Mouse (Mus musculus): ENCODE data around the gene Zcwpw1. TPM values are rescaled to one million over a fixed set of nuclear protein-coding genes. Genes with fewer than 3 reads are reported as not detected.

Gene Zcwpw1
- polyA plus RNA-seq, 1 experiment = 2.2 TPM

DNA sequence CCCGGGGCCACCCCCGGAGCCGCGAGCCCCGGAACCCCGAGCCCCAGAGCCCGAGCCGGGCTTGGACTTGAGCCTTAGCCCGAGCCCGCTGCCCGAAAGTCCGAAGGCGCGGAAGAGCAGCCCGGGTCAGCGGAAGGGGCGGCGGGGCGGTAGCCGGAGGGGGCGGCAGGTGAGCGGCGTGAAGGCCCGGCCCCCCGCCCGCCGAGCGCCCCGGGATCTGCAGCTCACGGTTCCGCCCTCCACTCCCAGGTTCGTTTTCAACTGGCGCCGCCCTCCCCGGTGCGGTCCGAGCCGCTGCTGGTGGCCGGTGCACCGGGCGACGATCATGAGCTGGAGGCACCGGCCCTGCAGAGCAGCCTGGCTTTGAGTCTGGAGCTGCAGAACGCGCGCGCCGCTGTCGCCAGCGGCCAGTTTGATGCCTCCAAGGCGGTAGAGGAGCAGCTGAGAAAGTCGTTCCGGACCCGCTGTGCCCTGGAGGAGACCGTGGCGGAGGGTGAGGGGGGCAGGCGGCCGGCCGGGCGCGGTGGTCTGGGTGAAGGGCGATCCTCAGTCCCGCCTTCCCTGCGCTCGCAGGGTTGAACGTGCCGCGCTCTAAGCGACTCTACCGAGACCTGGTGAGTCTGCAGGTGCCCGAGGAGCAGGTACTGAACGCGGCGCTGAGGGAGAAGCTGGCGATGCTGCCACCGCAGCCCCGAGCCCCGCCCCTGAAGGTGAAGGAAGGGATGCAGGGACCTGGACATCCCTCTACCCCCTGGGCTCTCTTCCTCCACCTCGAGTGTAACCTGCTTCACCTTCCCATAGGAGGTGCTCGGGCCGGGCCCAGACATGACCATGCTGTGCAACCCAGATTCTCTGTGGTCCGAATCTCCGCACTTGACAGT lies 8.3 kb upstream of the Zcwpw1 start:
- Histone ChIP-seq H3K27me3 (ENCODE audit: control insufficient read depth, insufficient read depth, insufficient read length) (no peaks in the 10 kb centered on the region), H3K4me2 (ENCODE audit: low read depth) (peak overlapping the region; percentile 66), H3K79me2 (ENCODE audit: control insufficient read depth, insufficient read depth) (peaks cover 12% of the 10 kb centered on the region), H3ac (ENCODE audit: control insufficient read depth, insufficient read length) (peak overlapping the region; percentile 11), H3K4me3 (peak overlapping the region; percentile 57), H3K36me3 (ENCODE audit: control insufficient read depth, insufficient read depth) (peaks cover 22% of the 10 kb centered on the region)
- TF ChIP-seq POLR2AphosphoS2 (IDR thresholded peaks at IDR 0.05; ENCODE audit: insufficient read length, low read depth) (peak; percentile 61), POLR2A (IDR thresholded peaks at IDR 0.05; ENCODE audit: insufficient read length, low read depth) (no peak)

DNA sequence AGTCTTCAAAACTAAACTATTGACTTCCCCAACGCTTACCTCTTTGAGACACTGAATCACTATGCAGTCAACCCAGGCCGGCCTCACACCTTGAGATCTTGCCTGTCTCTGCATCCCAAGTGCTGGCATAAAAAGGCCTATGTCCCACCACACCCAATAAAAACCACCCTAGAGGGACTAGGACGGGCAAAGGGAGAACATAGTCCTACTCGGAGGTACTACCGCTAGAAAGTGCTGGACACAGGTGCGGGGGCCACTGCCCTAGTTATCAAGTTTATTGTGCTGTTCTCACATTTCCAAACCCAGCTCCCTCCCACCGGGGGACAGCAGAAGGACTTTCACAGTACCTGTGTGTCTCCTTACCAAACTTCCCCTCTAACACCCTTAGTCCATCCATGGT lies 5.9 kb upstream of the Zcwpw1 start:
- Histone ChIP-seq H3K27me3 (ENCODE audit: control insufficient read depth, insufficient read depth, insufficient read length) (no peaks in the 10 kb centered on the region), H3K4me3 (no peak overlapping the region), H3K4me2 (ENCODE audit: low read depth) (no peak overlapping the region), H3ac (ENCODE audit: control insufficient read depth, insufficient read length) (no peak overlapping the region), H3K79me2 (ENCODE audit: control insufficient read depth, insufficient read depth) (peaks cover 24% of the 10 kb centered on the region), H3K36me3 (ENCODE audit: control insufficient read depth, insufficient read depth) (peaks cover 22% of the 10 kb centered on the region)
- TF ChIP-seq MYOG (IDR thresholded peaks at IDR 0.05; ENCODE audit: control insufficient read depth in 1 of 3, insufficient read depth in 1 of 3, insufficient read length in 2 of 3, low read depth in 2 of 3) (no peak), USF1 (IDR thresholded peaks at IDR 0.05; ENCODE audit: low read depth) (no peak), SRF (IDR thresholded peaks at IDR 0.05; ENCODE audit: control insufficient read depth, insufficient read length, low read depth) (no peak), TCF12 (IDR thresholded peaks at IDR 0.05; ENCODE audit: insufficient read depth, poor library complexity, severe bottlenecking) (no peak), TCF3 (IDR thresholded peaks at IDR 0.05; ENCODE audit: insufficient read length, low read depth) (no peak), E2F4 (IDR thresholded peaks at IDR 0.05; ENCODE audit: insufficient read depth) (no peak), REST (IDR thresholded peaks at IDR 0.05; ENCODE audit: insufficient read depth, insufficient read length) (no peak), MAX (IDR thresholded peaks at IDR 0.05; ENCODE audit: low read depth) (no peak), CEBPB (IDR thresholded peaks at IDR 0.05; ENCODE audit: insufficient read depth, poor library complexity, severe bottlenecking) (no peak), POLR2A (IDR thresholded peaks at IDR 0.05; ENCODE audit: insufficient read length, low read depth) (no peak), MYOD1 (IDR thresholded peaks at IDR 0.05; ENCODE audit: control insufficient read depth in 1 of 3, insufficient read length in 2 of 3, low read depth in 2 of 3) (no peak)

DNA sequence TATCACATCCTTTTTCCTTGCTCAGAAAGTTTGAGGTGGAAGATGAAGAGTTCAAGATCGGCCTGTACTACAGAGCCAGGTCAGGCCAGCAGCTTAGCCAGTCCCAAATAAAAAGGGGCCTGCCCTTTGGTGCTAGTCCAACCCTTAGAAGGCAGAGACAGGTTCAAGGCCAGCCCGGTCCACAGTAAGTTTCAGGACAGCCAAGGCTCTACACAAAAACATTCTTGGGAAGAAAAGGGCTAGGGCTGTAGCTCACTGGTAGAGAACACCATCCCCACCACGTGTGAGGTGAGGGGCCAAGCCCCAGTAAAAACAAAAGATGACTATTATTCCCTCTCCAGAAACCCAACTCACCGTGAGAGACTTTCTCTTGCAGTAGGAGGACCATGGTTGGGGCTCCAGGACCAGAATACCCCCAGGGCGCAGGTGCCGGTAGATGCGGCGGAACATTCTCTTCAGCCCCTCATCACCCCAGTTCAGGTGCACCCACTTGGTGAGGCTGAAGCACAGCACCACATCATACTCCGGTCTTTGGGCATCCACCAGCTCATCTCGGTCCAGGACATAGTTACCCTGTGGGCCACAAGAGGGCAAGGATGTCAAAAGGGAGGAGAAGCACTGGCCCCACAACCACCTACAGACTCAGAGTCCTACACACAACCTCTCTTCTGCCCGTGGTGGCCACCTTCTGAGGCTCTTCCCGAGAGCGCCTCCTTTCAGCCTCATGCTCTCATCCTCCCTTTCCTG lies 4.6 kb upstream of the Zcwpw1 start:
- Histone ChIP-seq H3K27me3 (ENCODE audit: control insufficient read depth, insufficient read depth, insufficient read length) (no peaks in the 10 kb centered on the region), H3K4me3 (no peak overlapping the region), H3K36me3 (ENCODE audit: control insufficient read depth, insufficient read depth) (peaks cover 22% of the 10 kb centered on the region)

DNA sequence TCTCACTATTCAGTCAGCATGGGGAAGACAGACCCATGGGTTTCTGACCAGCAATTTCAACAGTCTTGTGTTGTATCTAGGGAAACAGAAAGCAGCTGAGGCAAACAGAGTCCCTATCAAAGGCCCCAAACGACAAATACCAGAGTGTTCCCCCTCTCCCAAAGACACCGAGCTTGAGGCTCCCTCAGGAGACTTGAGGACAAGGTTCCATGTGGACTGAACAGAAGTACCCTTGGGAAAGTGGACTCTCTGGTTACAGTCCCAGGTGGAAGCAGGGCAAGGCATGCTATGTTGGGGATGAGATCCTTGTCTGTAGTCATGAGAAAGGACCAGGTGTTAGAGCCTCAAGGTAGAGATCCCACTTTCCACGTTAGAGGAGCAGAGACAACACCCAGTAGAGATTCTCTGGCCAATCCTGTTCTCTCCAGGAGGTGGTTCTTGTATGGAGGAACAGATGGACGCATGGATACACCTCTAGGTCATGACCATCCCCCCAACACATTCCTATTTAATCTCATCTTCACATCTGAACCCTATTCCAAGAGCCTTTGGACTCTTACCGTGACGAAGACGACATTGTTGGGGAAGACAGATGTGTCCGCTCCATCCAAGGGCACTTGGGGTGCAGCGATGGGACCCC lies 3.6 kb upstream of the Zcwpw1 start:
- Histone ChIP-seq H3ac (ENCODE audit: control insufficient read depth, insufficient read length) (peak overlapping the region; percentile 99), H3K79me2 (ENCODE audit: control insufficient read depth, insufficient read depth) (peaks cover 24% of the 10 kb centered on the region), H3K27me3 (ENCODE audit: control insufficient read depth, insufficient read depth, insufficient read length) (no peaks in the 10 kb centered on the region), H3K4me2 (ENCODE audit: low read depth) (peak overlapping the region; percentile 89), H3K4me3 (peak overlapping the region; percentile 79), H3K36me3 (ENCODE audit: control insufficient read depth, insufficient read depth) (peaks cover 22% of the 10 kb centered on the region)
- TF ChIP-seq MYOD1 (IDR thresholded peaks at IDR 0.05; ENCODE audit: control insufficient read depth in 1 of 3, insufficient read length in 2 of 3, low read depth in 2 of 3) (no peak), TCF3 (IDR thresholded peaks at IDR 0.05; ENCODE audit: insufficient read length, low read depth) (no peak), MYOG (IDR thresholded peaks at IDR 0.05; ENCODE audit: control insufficient read depth in 1 of 3, insufficient read depth in 1 of 3, insufficient read length in 2 of 3, low read depth in 2 of 3) (no peak), CEBPB (IDR thresholded peaks at IDR 0.05; ENCODE audit: insufficient read depth, poor library complexity, severe bottlenecking) (no peak), MAX (IDR thresholded peaks at IDR 0.05; ENCODE audit: low read depth) (no peak), TCF12 (IDR thresholded peaks at IDR 0.05; ENCODE audit: insufficient read depth, poor library complexity, severe bottlenecking) (no peak), POLR2A (IDR thresholded peaks at IDR 0.05; ENCODE audit: insufficient read length, low read depth) (no peak), E2F4 (IDR thresholded peaks at IDR 0.05; ENCODE audit: insufficient read depth) (no peak), POLR2AphosphoS2 (IDR thresholded peaks at IDR 0.05; ENCODE audit: insufficient read length, low read depth) (no peak), REST (IDR thresholded peaks at IDR 0.05; ENCODE audit: insufficient read depth, insufficient read length) (no peak), SRF (IDR thresholded peaks at IDR 0.05; ENCODE audit: control insufficient read depth, insufficient read length, low read depth) (no peak)

More for the DNA sequence above, 4.6 kb upstream of the Zcwpw1 start:
- H3K4me2 ChIP-seq (ENCODE audit: low read depth) = peak overlapping the region; percentile 89
- H3K79me2 ChIP-seq (ENCODE audit: control insufficient read depth, insufficient read depth) = peaks cover 24% of the 10 kb centered on the region
- H3ac ChIP-seq (ENCODE audit: control insufficient read depth, insufficient read length) = no peak overlapping the region
- no peak for TF ChIP-seq REST (IDR thresholded peaks at IDR 0.05; ENCODE audit: insufficient read depth, insufficient read length)
- TF ChIP-seq MAX (IDR thresholded peaks at IDR 0.05; ENCODE audit: low read depth) = no peak
- TF ChIP-seq MYOD1 (IDR thresholded peaks at IDR 0.05; ENCODE audit: control insufficient read depth in 1 of 3, insufficient read length in 2 of 3, low read depth in 2 of 3) = no peak
- no peak for TF ChIP-seq POLR2AphosphoS2 (IDR thresholded peaks at IDR 0.05; ENCODE audit: insufficient read length, low read depth)
- TF ChIP-seq CEBPB (IDR thresholded peaks at IDR 0.05; ENCODE audit: insufficient read depth, poor library complexity, severe bottlenecking) = no peak
